ENCODE assay signal across 8 mouse cellular contexts in genomic region chr6:85373951-85374733, GRCm38 (mm10). TPM values are rescaled to one million over a fixed set of nuclear protein-coding genes. Genes with fewer than 3 reads are reported as not detected.
DNase-seq lines count a peak whose midpoint lies in the region; ATAC-seq and TF ChIP-seq lines count a peak whose summit lies in the region.

Gene Rab11fip5, minus strand, starts transcription at chr6:85374634.

- no peak for TF ChIP-seq CTCF in heart, postnatal 0 days (IDR thresholded peaks at IDR 0.05; ENCODE audit: low read depth)

- DNase-seq in ZHBTc4 (ENCODE audit: low read depth, low spot score): peak; percentile 58
- DNase-seq in forebrain, embryonic 10.5 days (ENCODE audit: extremely low spot score, low spot score): peak; percentile 24
- no peak for DNase-seq in heart, postnatal 0 days (ENCODE audit: low spot score)
- DNase-seq in layer of hippocampus, postnatal 25 days (ENCODE audit: extremely low spot score in 1 of 2, low spot score in 1 of 2): peak; percentile 13 to 35
- peak; percentile 21 for DNase-seq in mesoderm, embryonic 11.5 days (ENCODE audit: low read depth, low spot score)
- DNase-seq in urinary bladder, postnatal 25 days (ENCODE audit: low spot score): peak; percentile 37

- no peaks in the 10 kb centered on the region for H3K36me3 ChIP-seq in erythroblast, embryonic 14.5 days (ENCODE audit: control insufficient read depth)
- no peaks in the 10 kb centered on the region for H3K36me3 ChIP-seq in forebrain, embryonic 10.5 days (replicated peaks)
- peaks cover 10% of the 10 kb centered on the region; the same call in 1 of the 2 replicates for H3K36me3 ChIP-seq in heart, postnatal 0 days (replicated peaks; ENCODE audit: control insufficient read depth, insufficient read depth, low read length)

- peak within 1 kb of the TSS; percentile 90 for H3K4me2 ChIP-seq in heart, postnatal 0 days (ENCODE audit: low read depth, low read length)

- H3K27me3 ChIP-seq in erythroblast, embryonic 14.5 days (ENCODE audit: control insufficient read depth): peaks cover 15% of the 10 kb centered on the region
- H3K27me3 ChIP-seq in forebrain, embryonic 10.5 days (ENCODE audit: poor library complexity, severe bottlenecking): peaks cover 85% of the 10 kb centered on the region
- H3K27me3 ChIP-seq in heart, postnatal 0 days (ENCODE audit: control insufficient read depth, insufficient read depth, low read length): no peaks in the 10 kb centered on the region

- H3K27ac ChIP-seq in forebrain, embryonic 10.5 days: peak within 1 kb of the TSS; percentile 77
- peak within 1 kb of the TSS; percentile 92 for H3K27ac ChIP-seq in heart, postnatal 0 days (ENCODE audit: low read depth)

- no peak for TF ChIP-seq EP300 in heart, postnatal 0 days (IDR thresholded peaks at IDR 0.05; ENCODE audit: low read depth)

- H3K9ac ChIP-seq in heart, postnatal 0 days (replicated peaks; ENCODE audit: low read depth, low read length): peak within 1 kb of the TSS; percentile 96

- no peaks in the 10 kb centered on the region for H3K9me3 ChIP-seq in erythroblast, embryonic 14.5 days (ENCODE audit: control insufficient read depth, low read length)
- H3K9me3 ChIP-seq in forebrain, embryonic 10.5 days: no peaks in the 10 kb centered on the region
- no peaks in the 10 kb centered on the region for H3K9me3 ChIP-seq in heart, postnatal 0 days (replicated peaks; ENCODE audit: control insufficient read depth, low read length)

- peaks cover 49% of the 10 kb centered on the region for H3K4me1 ChIP-seq in erythroblast, embryonic 14.5 days (ENCODE audit: control insufficient read depth)
- H3K4me1 ChIP-seq in forebrain, embryonic 10.5 days: peaks cover 25% of the 10 kb centered on the region
- H3K4me1 ChIP-seq in heart, postnatal 0 days (ENCODE audit: control insufficient read depth, insufficient read depth): peaks cover 35% of the 10 kb centered on the region

- H3K4me3 ChIP-seq in erythroblast, embryonic 14.5 days (replicated peaks): peak within 1 kb of the TSS; percentile 66
- peak within 1 kb of the TSS; percentile 82 for H3K4me3 ChIP-seq in forebrain, embryonic 10.5 days
- peak within 1 kb of the TSS; percentile 97 for H3K4me3 ChIP-seq in heart, postnatal 0 days (ENCODE audit: low read depth, low read length)

- ATAC-seq in erythroblast, adult 5-6 weeks (replicated peaks; ENCODE audit: low FRiP score, poor library complexity, severe bottlenecking): no peak
- peak; percentile 28 for ATAC-seq in heart, postnatal 0 days (ENCODE audit: insufficient read depth, low read depth)

- 2% methylated on average over 78 of the region's 80 CpGs for WGBS in forebrain, embryonic 10.5 days
- 2% methylated on average over 65 of the region's 80 CpGs for WGBS in heart, postnatal 0 days

RNA-seq across cellular contexts. Expression of gene Rab11fip5, which starts in this region (rescaled TPM):
- polyA plus RNA-seq in erythroblast, embryonic 14.5 days (2012): 0.01 and 0.03 TPM in 2 replicates
- total RNA-seq in erythroblast, adult 5-6 weeks (2015; ENCODE audit: low replicate concordance): 0.19 and 0.21 TPM in 2 replicates
- 0.51 and 2.6 TPM in 2 replicates for total RNA-seq in erythroblast, adult 5-6 weeks (2017; ENCODE audit: low replicate concordance)
- 2.5 and 3.1 TPM in 2 replicates for polyA plus RNA-seq in forebrain, embryonic 10.5 days (2016; fragmentation: Nextera tagmentation; extraction: Ambion mirVana)
- 86.7 and 91.3 TPM in 2 replicates for total RNA-seq in heart, postnatal 0 days (2014; rRNA removed; ENCODE audit: low replicate concordance)
- 35.3 and 38.2 TPM in 2 replicates for polyA plus RNA-seq in heart, postnatal 0 days (2015; fragmentation: Nextera tagmentation; extraction: Ambion mirVana)
- total RNA-seq in layer of hippocampus, postnatal 25 days (2021): 10 to 100 TPM; 53.8 to 55.3 TPM

Comparison
In these comparisons a context has a peak if more than half of its experiments do, and no peak if none do; other contexts are left out.
1. RNA of gene Rab11fip5 (total RNA-seq): 86.7 to 91.3 TPM in heart, postnatal 0 days and 53.8 to 55.3 TPM in layer of hippocampus, postnatal 25 days; 0.19 to 2.6 TPM in erythroblast, adult 5-6 weeks; every median in the first group is over 10 times any median in the second.
2. Peak in every context shown above with its lines, with median percentiles within 50 percentile points of each other: H3K4me3 ChIP-seq.